In genomic region chr2:165815103-165815880, GRCm38 (mm10) we compare ENCODE assay signal across 14 mouse cellular contexts.
A peak's percentile ranks its signal among the peaks of the same experiment; 100 is the strongest.
DNase-seq lines count a peak whose midpoint lies in the region; ATAC-seq lines count a peak whose summit lies in the region.
"Had no signal": no experiment of that assay in that cellular context is flagged by ENCODE, and none has a peak within 500 bp of the region (broad histone marks: within the 10 kb centered on the region; RNA-seq: fewer than 3 reads in every experiment).

No protein-coding gene starts in this region.

- peaks cover 43% of the 10 kb centered on the region for H3K4me1 ChIP-seq in heart, embryonic 13.5 days
- H3K4me1 ChIP-seq in midbrain, embryonic 14.5 days (ENCODE audit: control insufficient read depth, insufficient read depth, low read length): 0 out of 2 replicates have a peak, but pooled peaks cover 5% of the 10 kb centered on the region
- peaks cover 4% of the 10 kb centered on the region; the same call in 1 of the 2 replicates for H3K4me1 ChIP-seq in midbrain, embryonic 10.5 days
- H3K4me1 ChIP-seq in forebrain, embryonic 15.5 days: 0 out of 2 replicates have a peak, but pooled peaks cover 5% of the 10 kb centered on the region

- no peaks in the 10 kb centered on the region for H3K27me3 ChIP-seq in heart, embryonic 13.5 days (replicated peaks)
- no peaks in the 10 kb centered on the region for H3K27me3 ChIP-seq in midbrain, embryonic 14.5 days (ENCODE audit: control insufficient read depth, insufficient read depth, low read length)
- H3K27me3 ChIP-seq in midbrain, embryonic 10.5 days (ENCODE audit: low read depth, poor library complexity, severe bottlenecking): no peaks in the 10 kb centered on the region
- no peaks in the 10 kb centered on the region for H3K27me3 ChIP-seq in forebrain, embryonic 15.5 days

- H3K36me3 ChIP-seq in heart, embryonic 13.5 days: peaks cover 96% of the 10 kb centered on the region
- peaks cover 96% of the 10 kb centered on the region for H3K36me3 ChIP-seq in midbrain, embryonic 14.5 days (ENCODE audit: control insufficient read depth, insufficient read depth, low read length)
- H3K36me3 ChIP-seq in midbrain, embryonic 10.5 days: peaks cover 97% of the 10 kb centered on the region
- H3K36me3 ChIP-seq in forebrain, embryonic 15.5 days: peaks cover 66% of the 10 kb centered on the region

- no peak for ATAC-seq in heart, embryonic 13.5 days (ENCODE audit: extremely low read depth, insufficient number of reproducible peaks, low FRiP score, low TSS enrichment)
- no peak for ATAC-seq in midbrain, embryonic 14.5 days (ENCODE audit: low FRiP score, low TSS enrichment)
- ATAC-seq in forebrain, embryonic 15.5 days (replicated peaks): no peak
- ATAC-seq: intestine, postnatal 0 days had no signal

- no peak overlapping the region for H3K9ac ChIP-seq in heart, embryonic 13.5 days
- H3K9ac ChIP-seq in midbrain, embryonic 14.5 days (replicated peaks; ENCODE audit: low read length): no peak overlapping the region
- no peak overlapping the region for H3K9ac ChIP-seq in forebrain, embryonic 15.5 days (replicated peaks)
- H3K9ac ChIP-seq: liver, embryonic 14.5 days had no signal

- WGBS in heart, embryonic 13.5 days: 92% methylated on average over 25 of the region's 28 CpGs
- 83% methylated on average over 27 of the region's 28 CpGs for WGBS in midbrain, embryonic 14.5 days
- 92% methylated on average over 27 of the region's 28 CpGs for WGBS in midbrain, embryonic 10.5 days
- WGBS in forebrain, embryonic 15.5 days: 79% methylated on average over 25 of the region's 28 CpGs

- H3K9me3 ChIP-seq in heart, embryonic 13.5 days: no peaks in the 10 kb centered on the region
- H3K9me3 ChIP-seq in midbrain, embryonic 14.5 days (ENCODE audit: control insufficient read depth, low read length): no peaks in the 10 kb centered on the region
- H3K9me3 ChIP-seq in midbrain, embryonic 10.5 days (replicated peaks): no peaks in the 10 kb centered on the region
- H3K9me3 ChIP-seq in forebrain, embryonic 15.5 days: no peaks in the 10 kb centered on the region

- DNase-seq in heart, adult 18-20 months: no peak
- no peak for DNase-seq in midbrain, embryonic 14.5 days
- DNase-seq in midbrain, embryonic 10.5 days (ENCODE audit: low spot score): no peak
- DNase-seq in cerebellum, adult 9-11 months: no peak
- no peak for DNase-seq in frontal cortex, postnatal 10 days (ENCODE audit: low spot score in 2 of 2)
- DNase-seq: adrenal gland, adult 2 months; cerebellum, postnatal 14 days; gastrocnemius, postnatal 25 days; thymus, adult 18-20 months had no signal

- no peak overlapping the region for H3K4me2 ChIP-seq in heart, embryonic 13.5 days
- H3K4me2 ChIP-seq in midbrain, embryonic 14.5 days (ENCODE audit: low read length): no peak overlapping the region
- H3K4me2 ChIP-seq in forebrain, embryonic 15.5 days (replicated peaks): no peak overlapping the region

- H3K27ac ChIP-seq in heart, embryonic 13.5 days (replicated peaks): peak overlapping the region; percentile 83; the same call in 1 of the 2 replicates
- 0 out of 2 replicates have a peak overlapping the region, but pooled peaks have one; percentile 26 for H3K27ac ChIP-seq in midbrain, embryonic 14.5 days (replicated peaks; ENCODE audit: low read depth, low read length)
- no peak overlapping the region for H3K27ac ChIP-seq in midbrain, embryonic 10.5 days (replicated peaks)
- H3K27ac ChIP-seq in forebrain, embryonic 15.5 days (replicated peaks): peak overlapping the region; percentile 37; the same call in 1 of the 2 replicates
- H3K27ac ChIP-seq: liver, embryonic 14.5 days had no signal

- H3K4me3 ChIP-seq in heart, embryonic 13.5 days: no peak overlapping the region
- no peak overlapping the region for H3K4me3 ChIP-seq in midbrain, embryonic 14.5 days (replicated peaks; ENCODE audit: low read depth, low read length)
- no peak overlapping the region for H3K4me3 ChIP-seq in midbrain, embryonic 10.5 days
- no peak overlapping the region for H3K4me3 ChIP-seq in forebrain, embryonic 15.5 days
- H3K4me3 ChIP-seq: left cerebral cortex, adult 2 months had no signal
